Mouse (Mus musculus) gastrocnemius, postnatal 36 days (tissue): ENCODE results near the gene Smim27. TPM values are rescaled to one million over a fixed set of nuclear protein-coding genes. Genes with fewer than 3 reads are reported as not detected.

Experiments used
- DNase-seq, 2 experiments: peaks; one replicate each; pipeline ENCODE4 v3.0.0; 2022
- intact Hi-C: fragments of 180-260 bp; cut with DNase I; formaldehyde crosslinking; loops from one replicate; pipeline ENCODE4 v1.15.1; 2025
- total RNA-seq, 2 experiments: library from RNA; stranded (reverse); gene quantifications; 2 replicates each; pipeline ENCODE4 v1.2.3; 2021

The Smim27 gene
- total RNA-seq, 2 experiments from 2014 or later: 38.1 to 44.5 TPM

DNA sequence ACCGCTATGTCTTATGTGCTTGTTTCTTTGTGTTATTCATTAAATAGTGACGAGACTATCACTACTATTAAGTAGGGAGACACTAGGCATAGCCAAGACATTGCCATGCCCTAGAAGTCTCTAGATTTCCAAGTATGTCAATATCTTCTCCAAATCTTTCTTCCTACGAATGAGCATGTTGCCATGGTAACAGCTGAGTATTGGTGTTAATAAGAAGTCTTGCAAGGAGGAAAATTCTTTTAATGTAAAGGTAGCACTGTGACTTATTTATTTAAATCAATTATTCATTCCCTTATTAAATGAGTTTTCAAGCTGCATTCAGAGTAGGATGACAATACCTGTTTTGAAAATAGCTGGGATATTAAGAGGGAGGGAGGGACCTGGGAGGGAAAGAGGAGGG, 48.0 kb downstream of the Smim27 start:
- intact Hi-C loops: no loop called here

More for the DNA sequence above, 48.0 kb downstream of the Smim27 start:
- DNase-seq: no peak

Other genes with a start within 250 kb of the Smim27 start
- 10 to 100 TPM; 15.2 to 18.6 TPM for gene Aco1, start 126.5 kb upstream of the Smim27 start, total RNA-seq
- 1 to 10 TPM; 2.1 to 3.0 TPM for gene Ddx58, start 29.8 kb upstream of the Smim27 start, total RNA-seq
- gene Topors, start 271 bp downstream of the Smim27 start, total RNA-seq: 1 to 10 TPM; 6.6 to 9.3 TPM
- gene Ndufb6, start 9.8 kb downstream of the Smim27 start, total RNA-seq: 100 to 1,000 TPM; 253 to 256 TPM
- not detected for gene Tmem215, start 202.6 kb downstream of the Smim27 start, total RNA-seq